Mouse (Mus musculus) kidney, adult 2 months (tissue): ENCODE results near the gene Mdn1.

Source experiments
- CTCF ChIP-seq: fragments of 200-500 bp; conservative IDR thresholded peaks from 2 replicates; pipeline ENCODE4 v1.5.1; 2011; ENCODE audit warnings: low read depth, mild to moderate bottlenecking, control low read depth, low read length, moderate library complexity, mixed read lengths; ENCODE audit not compliant: insufficient read depth, insufficient read length
- POLR2A ChIP-seq: fragments of 200-500 bp; IDR thresholded peaks from one replicate; pipeline ENCODE4 v1.6.1; 2011; ENCODE audit warnings: low read depth, low read length, control low read depth

- TF ChIP-seq CTCF (no peak), POLR2A (no peak)
Measured at GRCm38 (mm10) chr4:32800577-32801170, 143.8 kb downstream of the Mdn1 start.
